10 mouse cellular contexts compared by ENCODE assay signal in genomic region chr13:97853356-97853968, GRCm38 (mm10).
DNase-seq lines count a peak whose midpoint lies in the region; ATAC-seq and TF ChIP-seq lines count a peak whose summit lies in the region.
"Had no signal": no experiment of that assay in that cellular context is flagged by ENCODE, and none has a peak within 500 bp of the region (broad histone marks: within the 10 kb centered on the region; RNA-seq: fewer than 3 reads in every experiment).

No protein-coding gene starts in this region.

- H3K9ac ChIP-seq in neural tube, embryonic 13.5 days = no peak overlapping the region
- H3K9ac ChIP-seq in neural tube, embryonic 15.5 days (replicated peaks) = no peak overlapping the region
- H3K9ac ChIP-seq in intestine, postnatal 0 days (ENCODE audit: low read depth, low read length) = no peak overlapping the region

- H3K4me2 ChIP-seq in neural tube, embryonic 13.5 days = no peak overlapping the region
- no peak overlapping the region for H3K4me2 ChIP-seq in neural tube, embryonic 15.5 days
- peak overlapping the region; percentile 9; the same call in 1 of the 2 replicates for H3K4me2 ChIP-seq in intestine, postnatal 0 days (replicated peaks; ENCODE audit: low read depth)

- H3K27ac ChIP-seq in neural tube, embryonic 13.5 days (replicated peaks) = no peak overlapping the region
- H3K27ac ChIP-seq in neural tube, embryonic 15.5 days (replicated peaks) = no peak overlapping the region
- H3K27ac ChIP-seq in intestine, postnatal 0 days (ENCODE audit: low read depth, low read length) = no peak overlapping the region

- no peak for DNase-seq in cerebellum, postnatal 25 days
- DNase-seq in thymus, postnatal 14 days = no peak
- no peak for DNase-seq in urinary bladder, postnatal 4 days (ENCODE audit: low spot score in 2 of 2)
- DNase-seq in right cerebral cortex, postnatal 4 days = no peak
- DNase-seq: retina, postnatal 1 day had no signal

- H3K27me3 ChIP-seq in neural tube, embryonic 13.5 days = no peaks in the 10 kb centered on the region
- no peaks in the 10 kb centered on the region for H3K27me3 ChIP-seq in neural tube, embryonic 15.5 days (replicated peaks)
- H3K27me3 ChIP-seq in intestine, postnatal 0 days (replicated peaks; ENCODE audit: control insufficient read depth, insufficient read depth, low read length) = no peaks in the 10 kb centered on the region

- ATAC-seq in cerebellum, adult (ENCODE audit: insufficient number of reproducible peaks, low FRiP score, low TSS enrichment) = 0 out of 2 replicates have a peak, but pooled peaks have one; percentile 15
- ATAC-seq in neural tube, embryonic 13.5 days (ENCODE audit: low read depth) = peak; percentile 27; the same call in 1 of the 2 replicates
- ATAC-seq in neural tube, embryonic 15.5 days (ENCODE audit: low FRiP score) = no peak
- peak; percentile 36; the same call in 1 of the 2 replicates for ATAC-seq in intestine, postnatal 0 days
- ATAC-seq: midbrain, embryonic 16.5 days had no signal

- TF ChIP-seq CTCF in intestine, postnatal 0 days (IDR thresholded peaks at IDR 0.05; ENCODE audit: low read depth) = no peak

- H3K4me3 ChIP-seq in neural tube, embryonic 13.5 days = no peak overlapping the region
- H3K4me3 ChIP-seq in neural tube, embryonic 15.5 days (replicated peaks) = no peak overlapping the region
- no peak overlapping the region for H3K4me3 ChIP-seq in intestine, postnatal 0 days (ENCODE audit: low read depth, low read length)

- peaks cover 6% of the 10 kb centered on the region for H3K4me1 ChIP-seq in neural tube, embryonic 13.5 days (replicated peaks)
- no peaks in the 10 kb centered on the region for H3K4me1 ChIP-seq in neural tube, embryonic 15.5 days
- no peaks in the 10 kb centered on the region; the same call in 1 of the 2 replicates for H3K4me1 ChIP-seq in intestine, postnatal 0 days (replicated peaks; ENCODE audit: control insufficient read depth, insufficient read depth, low read length)

- no peaks in the 10 kb centered on the region for H3K36me3 ChIP-seq in neural tube, embryonic 13.5 days
- no peaks in the 10 kb centered on the region for H3K36me3 ChIP-seq in neural tube, embryonic 15.5 days
- no peaks in the 10 kb centered on the region for H3K36me3 ChIP-seq in intestine, postnatal 0 days (ENCODE audit: control insufficient read depth, insufficient read depth)

- H3K9me3 ChIP-seq in neural tube, embryonic 13.5 days = no peaks in the 10 kb centered on the region
- H3K9me3 ChIP-seq in neural tube, embryonic 15.5 days (replicated peaks) = no peaks in the 10 kb centered on the region
- H3K9me3 ChIP-seq in intestine, postnatal 0 days (ENCODE audit: control insufficient read depth) = no peaks in the 10 kb centered on the region

- WGBS in neural tube, embryonic 13.5 days = 66% methylated on average over 8 of the region's 8 CpGs
- WGBS in neural tube, embryonic 15.5 days = 57% methylated on average over 8 of the region's 8 CpGs
- WGBS in intestine, postnatal 0 days = 32% methylated on average over 8 of the region's 8 CpGs
